Mouse (Mus musculus): ENCODE measurements around the gene Rsrc1.

DNA sequence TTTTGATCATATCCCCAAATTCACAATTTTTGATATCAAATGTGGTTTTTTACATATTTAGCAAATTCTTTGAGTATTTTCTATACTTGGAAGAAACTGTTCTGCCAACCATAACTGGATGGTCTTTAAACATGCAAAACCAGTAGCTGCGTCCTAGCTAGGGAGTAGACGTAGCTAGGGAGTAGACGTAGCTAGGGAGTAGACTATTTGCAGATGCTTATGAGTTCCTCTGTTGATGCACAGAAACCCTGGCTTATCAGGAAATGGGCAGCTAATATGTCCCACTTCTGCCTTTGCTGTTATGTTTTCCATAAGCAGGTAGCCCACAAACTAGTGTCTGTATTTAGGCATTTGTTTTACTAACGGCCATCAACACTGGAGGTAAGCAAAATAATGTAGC, 298.6 kb downstream of the Rsrc1 start:
- TF ChIP-seq CTCF (IDR thresholded peaks at IDR 0.05; ENCODE audit: low read depth) (no peak), EP300 (IDR thresholded peaks at IDR 0.05; ENCODE audit: low read depth) (no peak)

All from heart, postnatal 0 days (tissue).